Mouse (Mus musculus) telencephalon, adult 2 months (tissue): Measurements from ENCODE around the gene Pou3f4.
"Not testable (repeated sequence)": the region's sequence is repeated elsewhere in the genome, so short reads cannot be mapped to it uniquely, and the experiment has no call there.

Source experiments
- DNase-seq: peaks from one replicate; pipeline ENCODE4 v3.0.0-alpha.2; 2011; ENCODE audit warnings: low read depth, low spot score

Pou3f4 gene

DNA sequence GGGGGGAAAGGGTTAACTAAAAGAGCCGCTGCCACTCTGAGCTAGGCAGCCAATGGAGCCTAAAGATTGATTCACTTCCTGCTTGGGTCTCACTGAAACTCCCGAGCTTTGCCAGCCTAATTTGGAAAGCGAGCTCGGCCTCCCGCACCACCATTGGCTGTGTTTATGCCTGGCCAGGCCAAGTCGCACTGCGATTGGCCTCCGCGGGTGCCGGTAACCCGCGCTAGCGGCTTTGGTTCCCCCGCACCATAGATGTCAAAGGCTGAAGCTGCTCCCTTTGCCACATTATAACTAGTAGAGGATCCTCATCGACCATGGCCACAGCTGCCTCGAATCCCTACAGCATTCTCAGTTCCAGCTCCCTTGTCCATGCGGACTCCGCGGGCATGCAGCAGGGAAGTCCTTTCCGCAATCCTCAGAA is at the start of gene Pou3f4:
Pou3f4 (plus strand) TSS at position 130 of the 421 bp plus-strand sequence.
- peak; percentile 69 for DNase-seq

- no peak for DNase-seq
These were observed 48.1 kb upstream of the Pou3f4 start for GRCm38 (mm10) chrX:110765939-110766338.

DNA sequence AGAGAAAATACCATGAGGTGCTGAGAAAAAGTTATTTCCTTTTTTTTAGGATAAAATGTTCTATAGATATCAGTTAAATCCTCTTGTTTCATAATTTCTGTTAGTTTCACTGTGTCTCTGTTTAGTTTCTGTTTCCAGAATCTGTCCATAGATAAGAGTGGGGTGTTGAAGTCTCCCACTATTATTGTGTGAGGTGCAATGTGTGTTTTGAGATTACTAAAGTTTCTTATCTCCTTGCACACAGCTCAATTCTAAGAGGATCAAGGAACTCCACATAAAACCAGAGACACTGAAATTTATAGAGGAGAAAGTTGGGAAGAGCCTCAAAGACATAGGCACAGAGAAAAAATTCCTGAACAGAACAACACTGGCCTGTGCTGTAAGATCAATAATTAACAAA is 39.3 kb upstream of the Pou3f4 start:
- not testable (repeated sequence) for DNase-seq

DNA sequence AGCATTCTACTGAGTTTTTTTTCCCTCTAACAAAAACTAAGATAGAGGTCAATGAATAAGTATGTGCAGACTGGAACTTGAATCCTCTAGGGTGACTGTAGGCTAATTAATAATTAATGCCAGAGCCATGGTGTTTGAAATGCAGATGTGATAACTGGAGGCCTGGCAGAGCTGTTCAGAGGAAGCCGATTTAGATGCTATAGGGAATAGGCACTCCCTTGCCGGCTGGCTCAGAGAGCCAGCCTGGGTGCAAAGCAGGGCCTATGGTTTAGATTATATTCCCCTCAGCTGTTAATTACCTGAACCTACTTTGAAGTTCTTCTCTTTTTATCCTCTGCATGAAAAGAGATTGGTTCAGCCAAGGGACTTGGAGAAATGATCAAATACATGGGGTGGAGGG is 11.6 kb upstream of the Pou3f4 start:
- no peak for DNase-seq

DNA sequence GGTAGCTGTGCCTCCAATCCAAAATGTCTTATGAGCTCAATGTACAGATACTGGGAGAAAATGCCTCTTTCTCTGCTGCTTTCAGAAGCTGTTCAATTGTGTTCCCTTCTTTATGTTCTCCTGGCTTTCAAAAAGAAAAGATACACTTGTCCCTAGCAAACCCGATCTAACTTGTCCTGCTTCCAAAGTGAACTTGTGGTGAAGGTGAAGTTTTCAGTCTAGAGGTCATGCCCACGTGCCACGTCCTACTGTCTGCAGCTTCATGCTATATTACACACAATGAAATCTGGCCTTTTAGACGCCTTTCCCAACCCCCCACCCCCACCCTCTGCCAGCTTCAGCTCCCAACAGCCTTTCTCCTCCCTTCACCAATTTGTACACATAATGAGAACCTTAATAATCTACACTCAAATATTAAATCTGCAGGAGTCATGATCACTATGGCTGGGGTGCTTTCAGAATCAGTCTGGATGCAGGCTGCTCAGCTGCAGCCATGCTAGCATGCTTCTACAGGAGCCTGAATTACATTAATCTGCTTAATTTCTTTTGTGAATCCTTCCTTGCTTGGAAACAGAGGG is 4.0 kb upstream of the Pou3f4 start:
- DNase-seq = no peak

DNA sequence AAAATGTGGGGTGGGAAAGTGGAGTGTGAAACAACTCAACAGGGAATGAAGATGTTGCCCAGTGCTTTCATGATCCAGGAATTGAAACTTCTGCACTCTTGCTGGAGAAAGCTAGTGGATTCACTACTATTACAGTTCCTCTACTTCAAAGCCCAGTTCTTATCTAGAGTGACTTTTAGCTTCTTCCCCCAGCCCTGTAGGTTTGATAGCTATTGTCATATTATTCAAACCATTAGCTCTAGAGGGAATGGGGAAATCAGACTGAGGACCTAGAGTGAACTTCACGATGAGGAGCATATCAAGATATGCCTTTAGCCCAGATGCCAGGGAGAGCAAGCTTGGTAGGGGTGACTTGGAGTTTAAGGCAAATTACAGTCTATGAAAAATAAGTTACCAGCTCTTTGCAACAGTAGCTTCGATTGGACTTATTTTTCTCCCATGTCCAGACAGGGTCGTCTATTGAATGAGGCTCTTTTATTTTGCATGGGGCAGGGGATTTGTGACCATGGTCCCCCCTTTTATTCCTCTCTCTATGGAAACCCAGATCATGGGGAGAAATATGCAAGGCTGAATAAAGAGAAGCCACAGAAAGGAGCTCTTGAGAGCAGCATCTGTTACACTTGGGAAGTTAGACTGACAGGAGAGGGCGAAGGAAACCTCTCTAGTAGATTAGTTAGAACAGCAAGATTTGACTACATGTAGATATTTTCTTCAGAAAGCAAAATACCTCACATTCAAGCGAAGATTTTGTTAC is 3.1 kb upstream of the Pou3f4 start:
- no peak for DNase-seq

DNA sequence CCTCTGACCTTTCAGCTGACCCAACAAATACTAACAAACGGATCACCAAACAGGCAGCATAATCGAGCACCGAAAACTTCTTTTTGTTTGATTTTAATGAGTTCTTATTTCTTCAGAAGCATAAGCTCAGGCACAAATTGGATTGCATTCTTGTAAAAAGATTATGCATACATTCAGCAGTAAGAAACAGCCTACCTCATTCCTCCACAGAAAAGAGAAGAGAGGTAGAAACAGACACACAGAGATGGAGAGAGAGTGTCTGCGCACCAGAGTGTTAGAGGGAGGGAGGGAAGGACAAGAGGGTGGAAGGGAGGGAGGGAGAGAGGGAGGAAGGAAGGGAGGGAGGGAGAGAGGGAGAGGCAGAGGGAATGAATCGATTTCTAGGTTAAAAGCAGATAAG is 2.0 kb upstream of the Pou3f4 start:
- DNase-seq = no peak

DNA sequence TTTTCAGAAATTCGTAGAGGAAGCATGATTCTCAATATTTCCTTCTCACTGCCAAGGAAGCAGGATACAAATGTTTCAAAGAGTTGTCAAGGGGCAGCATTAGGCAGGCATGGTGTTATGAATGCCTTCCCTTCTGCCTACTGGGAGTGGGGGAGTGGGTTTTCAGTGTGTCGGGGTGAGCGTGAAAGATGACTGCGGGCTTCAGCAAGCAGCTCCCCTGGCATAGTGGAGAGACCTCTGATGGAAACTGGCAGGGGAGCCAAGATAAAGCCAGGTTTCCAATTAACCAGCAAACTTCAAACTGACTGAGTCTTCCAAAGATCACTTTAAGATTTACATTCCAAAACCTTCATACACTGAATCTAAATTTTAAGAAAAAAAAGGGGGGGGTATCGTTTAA is 679 bp upstream of the Pou3f4 start:
- no peak for DNase-seq

- DNase-seq = no peak
These were observed 790 bp downstream of the Pou3f4 start for GRCm38 (mm10) chrX:110814592-110815548.

GRCm38 (mm10) chrX:110815549-110815930 is 1.5 kb downstream of the Pou3f4 start:
- no peak for DNase-seq

DNA sequence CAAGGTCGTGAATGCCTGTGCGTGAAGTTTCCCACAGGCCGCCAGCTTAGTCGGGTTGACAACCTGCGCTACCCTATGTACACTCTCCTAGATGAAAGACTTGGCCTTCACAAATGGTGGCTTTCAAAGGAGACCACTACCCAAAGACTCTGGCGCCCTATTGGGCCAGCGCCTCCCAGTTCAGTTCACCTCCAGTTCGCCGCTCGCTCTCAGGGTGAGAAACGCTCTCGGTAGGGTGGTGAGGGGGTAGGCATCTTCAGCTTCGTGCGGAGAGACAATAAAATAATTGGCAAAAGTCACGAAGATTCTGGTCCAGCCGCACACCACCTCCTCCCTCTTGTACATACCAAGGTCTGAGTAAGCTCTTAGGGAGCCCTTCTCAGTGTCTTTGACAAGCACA is 2.5 kb downstream of the Pou3f4 start:
- DNase-seq = no peak

DNA sequence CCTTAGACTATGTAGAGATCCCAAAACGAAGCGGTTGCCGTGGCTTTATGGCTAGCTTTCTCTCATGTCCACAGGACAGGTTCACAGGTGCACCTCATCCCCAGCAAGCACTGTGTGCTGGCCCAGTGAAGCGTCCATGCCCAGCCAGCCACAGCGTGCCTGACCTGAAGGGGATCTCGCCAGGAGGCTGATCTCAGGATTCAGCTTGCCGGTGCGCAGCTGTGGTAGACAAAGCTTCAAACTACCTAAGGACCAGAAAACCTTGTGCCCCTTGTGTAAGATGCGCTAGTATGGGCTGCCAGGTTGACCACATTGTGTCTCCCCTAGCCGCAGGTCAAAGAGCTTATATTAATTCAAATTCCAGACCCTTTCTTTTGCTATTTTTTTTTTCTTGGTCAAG is 3.1 kb downstream of the Pou3f4 start:
- no peak for DNase-seq

DNA sequence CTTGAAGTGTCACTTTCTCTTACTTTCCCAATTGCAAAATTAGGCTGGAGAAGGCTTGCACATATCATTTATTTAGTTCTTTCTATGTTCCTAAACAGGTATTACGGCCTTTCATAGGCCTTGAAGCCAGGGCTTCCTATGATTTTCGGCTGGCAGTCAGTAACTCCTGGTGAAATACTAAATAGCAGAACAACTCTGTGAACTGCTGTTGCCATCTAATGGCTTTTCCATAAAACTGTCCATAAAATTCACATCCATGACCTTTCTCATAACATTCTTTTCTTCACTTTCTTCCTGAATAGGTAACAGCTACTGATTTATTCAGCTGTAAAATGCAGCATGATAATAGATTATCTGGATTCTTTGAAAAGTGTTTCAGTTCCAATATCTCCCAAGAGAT is 23.4 kb downstream of the Pou3f4 start:
- no peak for DNase-seq

DNA sequence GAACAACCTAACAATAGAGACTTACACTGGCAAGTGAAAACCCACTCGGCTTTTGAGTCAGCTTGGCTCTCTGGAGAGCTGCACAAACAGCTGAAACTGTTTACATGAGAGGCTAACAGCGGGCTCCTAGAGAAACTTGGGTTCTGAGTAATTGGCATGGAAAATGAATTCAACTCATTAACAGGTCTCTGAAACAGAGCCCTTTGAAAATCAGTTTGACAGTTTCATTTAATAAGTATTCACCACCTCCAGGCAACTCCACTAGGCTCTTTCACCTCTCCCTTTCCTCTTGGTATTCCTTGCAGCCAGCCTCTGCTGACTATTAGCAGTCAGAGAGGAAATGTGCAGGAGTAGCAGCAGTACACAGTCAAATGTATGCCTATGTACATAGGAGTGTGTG is 37.2 kb downstream of the Pou3f4 start:
- DNase-seq = no peak
